Mouse (Mus musculus): Measurements from ENCODE around the gene Dnah14.

GRCm38 (mm10) chr1:181842781-181843180, 266.4 kb downstream of the Dnah14 start, which contains the start of gene Lbr:
- TF ChIP-seq POLR2A (IDR thresholded peaks at IDR 0.05; ENCODE audit: insufficient read depth, low read depth, low read length): no peak
- no peak for TF ChIP-seq CTCF (IDR thresholded peaks at IDR 0.05; ENCODE audit: insufficient read depth, low read depth, low read length)
